In the genomic region with DNA sequence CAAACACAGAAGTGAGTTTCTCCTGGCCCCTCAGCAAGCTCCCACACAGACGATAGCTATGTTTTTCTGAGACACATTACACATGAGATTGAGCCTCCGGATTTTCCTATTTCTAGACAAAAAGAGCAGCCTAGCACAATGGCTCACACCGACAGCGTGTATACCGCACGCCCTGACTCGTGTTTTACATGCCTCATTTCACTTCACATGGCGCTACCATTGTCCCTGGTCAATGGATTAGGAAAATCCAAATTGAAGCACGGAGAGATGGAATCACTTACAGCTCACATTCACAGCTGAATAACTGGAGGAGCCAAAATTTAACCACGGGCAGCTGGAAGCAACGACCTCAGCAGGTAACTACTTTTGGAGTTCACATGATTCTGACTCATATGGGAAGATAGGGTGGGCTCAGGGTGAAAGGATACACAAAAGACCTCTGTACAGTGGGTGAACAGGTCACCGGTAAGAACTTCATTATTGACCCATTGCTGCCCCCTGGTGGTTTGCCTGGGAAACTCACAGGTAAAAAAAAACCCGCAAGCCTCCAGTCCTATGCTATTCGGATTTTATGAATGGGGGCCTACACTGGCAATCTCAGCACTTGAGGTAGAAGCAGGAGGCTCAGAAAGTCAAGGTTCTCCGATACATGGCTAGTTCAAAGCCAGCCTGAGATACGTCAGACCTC, we compare ENCODE assay signal across 8 mouse cellular contexts. TPM values are rescaled to one million over a fixed set of nuclear protein-coding genes. Genes with fewer than 3 reads are reported as not detected.
DNase-seq lines count a peak whose midpoint lies in the region; ATAC-seq and TF ChIP-seq lines count a peak whose summit lies in the region.

No protein-coding gene starts in this region.

- ATAC-seq in embryonic facial prominence, embryonic 14.5 days (ENCODE audit: low read depth), result peak; percentile 74; the same call in 1 of the 2 replicates
- no peak for ATAC-seq in hindbrain, postnatal 0 days
- ATAC-seq in liver, embryonic 14.5 days (ENCODE audit: insufficient read depth), result no peak

- peaks cover 43% of the 10 kb centered on the region for H3K36me3 ChIP-seq in embryonic facial prominence, embryonic 14.5 days (ENCODE audit: control insufficient read depth, insufficient read depth, low read length)
- peaks cover 6% of the 10 kb centered on the region; the same call in 1 of the 2 replicates for H3K36me3 ChIP-seq in hindbrain, postnatal 0 days (ENCODE audit: insufficient read depth, low read length)
- H3K36me3 ChIP-seq in liver, embryonic 14.5 days (replicated peaks; ENCODE audit: control insufficient read depth, insufficient read depth, low read depth), result peaks cover 5% of the 10 kb centered on the region

- no peaks in the 10 kb centered on the region for H3K9me3 ChIP-seq in embryonic facial prominence, embryonic 14.5 days (ENCODE audit: control insufficient read depth, low read length)
- H3K9me3 ChIP-seq in hindbrain, postnatal 0 days (ENCODE audit: low read length), result no peaks in the 10 kb centered on the region
- no peaks in the 10 kb centered on the region for H3K9me3 ChIP-seq in liver, embryonic 14.5 days (ENCODE audit: control insufficient read depth, low read length)

- no peak overlapping the region for H3K4me2 ChIP-seq in embryonic facial prominence, embryonic 14.5 days (ENCODE audit: low read depth, low read length)
- no peak overlapping the region for H3K4me2 ChIP-seq in hindbrain, postnatal 0 days (ENCODE audit: low read depth, low read length)
- no peak overlapping the region for H3K4me2 ChIP-seq in liver, embryonic 14.5 days (ENCODE audit: low read depth)

- no peak for TF ChIP-seq POLR2A in bone marrow macrophage, adult 2 months (IDR thresholded peaks at IDR 0.05; ENCODE audit: borderline replicate concordance, low read depth, low read length)

- no peak overlapping the region for H3K4me3 ChIP-seq in gastrocnemius, adult 2 months
- H3K4me3 ChIP-seq in bone marrow macrophage, adult 2 months (ENCODE audit: insufficient read depth, low read length), result no peak overlapping the region
- no peak overlapping the region for H3K4me3 ChIP-seq in embryonic facial prominence, embryonic 14.5 days (ENCODE audit: low read depth, low read length)
- no peak overlapping the region for H3K4me3 ChIP-seq in hindbrain, postnatal 0 days (ENCODE audit: low read length)
- H3K4me3 ChIP-seq in liver, embryonic 14.5 days (ENCODE audit: insufficient read depth in 1 of 2, low read depth in 2 of 2, low read length in 2 of 2), result no peak overlapping the region

- no peak overlapping the region for H3K9ac ChIP-seq in embryonic facial prominence, embryonic 14.5 days (ENCODE audit: low read depth, low read length)
- no peak overlapping the region for H3K9ac ChIP-seq in hindbrain, postnatal 0 days (replicated peaks; ENCODE audit: low read length)
- no peak overlapping the region for H3K9ac ChIP-seq in liver, embryonic 14.5 days (replicated peaks)

- H3K27me3 ChIP-seq in embryonic facial prominence, embryonic 14.5 days (replicated peaks; ENCODE audit: control insufficient read depth, insufficient read depth, low read length), result no peaks in the 10 kb centered on the region
- no peaks in the 10 kb centered on the region for H3K27me3 ChIP-seq in hindbrain, postnatal 0 days (ENCODE audit: insufficient read depth, low read length)
- H3K27me3 ChIP-seq in liver, embryonic 14.5 days (ENCODE audit: control insufficient read depth, insufficient read depth, low read length), result no peaks in the 10 kb centered on the region

- peaks cover 38% of the 10 kb centered on the region for H3K4me1 ChIP-seq in bone marrow macrophage, adult 2 months (ENCODE audit: control insufficient read depth, insufficient read depth, low read length)
- H3K4me1 ChIP-seq in embryonic facial prominence, embryonic 14.5 days (ENCODE audit: control insufficient read depth, insufficient read depth, low read length), result no peaks in the 10 kb centered on the region
- peaks cover 21% of the 10 kb centered on the region; the same call in 1 of the 2 replicates for H3K4me1 ChIP-seq in hindbrain, postnatal 0 days (ENCODE audit: insufficient read depth, low read length)
- H3K4me1 ChIP-seq in liver, embryonic 14.5 days (replicated peaks; ENCODE audit: control insufficient read depth in 2 of 2, insufficient read depth in 2 of 2, low read length in 1 of 2), result no peaks in the 10 kb centered on the region

- no peak overlapping the region for H3K27ac ChIP-seq in gastrocnemius, adult 2 months
- H3K27ac ChIP-seq in bone marrow macrophage, adult 2 months (ENCODE audit: insufficient read depth, low read depth, low read length), result no peak overlapping the region
- H3K27ac ChIP-seq in embryonic facial prominence, embryonic 14.5 days (replicated peaks; ENCODE audit: low read depth, low read length), result no peak overlapping the region
- H3K27ac ChIP-seq in hindbrain, postnatal 0 days, result no peak overlapping the region
- no peak overlapping the region for H3K27ac ChIP-seq in liver, embryonic 14.5 days

- DNase-seq in gastrocnemius, adult 2 months, result peak; percentile 66
- DNase-seq in gastrocnemius, postnatal 25 days, result no peak
- DNase-seq in B cell, adult 2 months, result peak; percentile 86
- peak; percentile 47 for DNase-seq in embryonic facial prominence, embryonic 14.5 days (ENCODE audit: low spot score)
- peak; percentile 78 for DNase-seq in hindbrain, postnatal 0 days (ENCODE audit: low spot score)
- peak; percentile 24 to 30 (median 30) for DNase-seq in liver, embryonic 14.5 days (ENCODE audit: low read depth in 3 of 3, low spot score in 3 of 3)
- peak; percentile 41 for DNase-seq in right cerebral cortex, postnatal 25 days

- intact Hi-C loops in gastrocnemius, adult 2 months (cut with DNase I), result loop anchor here (1.0 kb wide), 1 partner anchor 101 kb away; no protein-coding TSS in a partner anchor

- peak; percentile 76 for TF ChIP-seq CTCF in gastrocnemius, adult 2 months (IDR thresholded peaks at IDR 0.05)
- peak; percentile 41; the same call in 1 of the 2 replicates for TF ChIP-seq CTCF in bone marrow macrophage, adult 2 months (IDR thresholded peaks at IDR 0.05; ENCODE audit: low read depth, low read length)
- peak; percentile 81 for TF ChIP-seq CTCF in hindbrain, postnatal 0 days (IDR thresholded peaks at IDR 0.05; ENCODE audit: low read depth)
- peak; percentile 80 for TF ChIP-seq CTCF in liver, embryonic 14.5 days (IDR thresholded peaks at IDR 0.05; ENCODE audit: low read depth)

- 61% methylated on average over 16 of the region's 16 CpGs for WGBS in embryonic facial prominence, embryonic 14.5 days
- WGBS in hindbrain, postnatal 0 days, result 28% methylated on average over 16 of the region's 16 CpGs
- 56% methylated on average over 16 of the region's 16 CpGs for WGBS in liver, embryonic 14.5 days (ENCODE audit: insufficient replicate concordance)

- TF ChIP-seq EP300 in liver, embryonic 14.5 days (IDR thresholded peaks at IDR 0.05; ENCODE audit: low read depth), result no peak

RNA-seq across cellular contexts. Expression of gene Npc2, which starts 17.8 kb away (rescaled TPM):
- 10 to 100 TPM; 13.2 to 18.0 TPM for total RNA-seq in gastrocnemius, adult 2 months (2021)
- 10 to 100 TPM; 13.8 to 20.0 TPM for total RNA-seq in gastrocnemius, postnatal 25 days (2021)
- polyA plus RNA-seq in bone marrow macrophage, adult 2 months (2012; ENCODE audit: insufficient read depth, insufficient read length, missing spikeins), result 677 and 718 TPM in 2 replicates
- 63.8 and 65.7 TPM in 2 replicates for polyA plus RNA-seq in embryonic facial prominence, embryonic 14.5 days (2014; fragmentation: Nextera tagmentation; extraction: Ambion mirVana)
- 39.2 and 39.5 TPM in 2 replicates for total RNA-seq in hindbrain, postnatal 0 days (2014; rRNA removed)
- 55.4 and 57.5 TPM in 2 replicates for polyA plus RNA-seq in hindbrain, postnatal 0 days (2015; fragmentation: Nextera tagmentation; extraction: Ambion mirVana)
- polyA plus RNA-seq in liver, embryonic 14.5 days (2012; rRNA removed), result 15.6 and 22.5 TPM in 2 replicates
- 18.0 and 19.4 TPM in 2 replicates for polyA plus RNA-seq in liver, embryonic 14.5 days (2014; fragmentation: Nextera tagmentation; extraction: Ambion mirVana)

RNA-seq across cellular contexts. Expression of gene Isca2, which starts 17.9 kb away (rescaled TPM):
- 10 to 100 TPM; 39.3 to 53.3 TPM for total RNA-seq in gastrocnemius, adult 2 months (2021)
- total RNA-seq in gastrocnemius, postnatal 25 days (2021), result 10 to 100 TPM; 39.9 to 52.4 TPM
- 44.8 and 47.1 TPM in 2 replicates for polyA plus RNA-seq in bone marrow macrophage, adult 2 months (2012; ENCODE audit: insufficient read depth, insufficient read length, missing spikeins)
- 123 and 130 TPM in 2 replicates for polyA plus RNA-seq in embryonic facial prominence, embryonic 14.5 days (2014; fragmentation: Nextera tagmentation; extraction: Ambion mirVana)
- total RNA-seq in hindbrain, postnatal 0 days (2014; rRNA removed), result 61.1 and 102 TPM in 2 replicates
- polyA plus RNA-seq in hindbrain, postnatal 0 days (2015; fragmentation: Nextera tagmentation; extraction: Ambion mirVana), result 133 and 138 TPM in 2 replicates
- polyA plus RNA-seq in liver, embryonic 14.5 days (2012; rRNA removed), result 54.1 and 60.3 TPM in 2 replicates
- polyA plus RNA-seq in liver, embryonic 14.5 days (2014; fragmentation: Nextera tagmentation; extraction: Ambion mirVana), result 93.0 and 105 TPM in 2 replicates

RNA-seq across cellular contexts. Expression of gene Syndig1l, which starts 56.5 kb away (rescaled TPM):
- total RNA-seq in gastrocnemius, adult 2 months (2021), result not detected
- total RNA-seq in gastrocnemius, postnatal 25 days (2021), result not detected
- polyA plus RNA-seq in bone marrow macrophage, adult 2 months (2012; ENCODE audit: insufficient read depth, insufficient read length, missing spikeins), result not detected in 2 replicates
- polyA plus RNA-seq in embryonic facial prominence, embryonic 14.5 days (2014; fragmentation: Nextera tagmentation; extraction: Ambion mirVana), result 0.07 and 0.18 TPM in 2 replicates
- 19.6 and 23.4 TPM in 2 replicates for total RNA-seq in hindbrain, postnatal 0 days (2014; rRNA removed)
- 9.9 and 12.2 TPM in 2 replicates for polyA plus RNA-seq in hindbrain, postnatal 0 days (2015; fragmentation: Nextera tagmentation; extraction: Ambion mirVana)
- 0.04 and 0.06 TPM in 2 replicates for polyA plus RNA-seq in liver, embryonic 14.5 days (2012; rRNA removed)
- polyA plus RNA-seq in liver, embryonic 14.5 days (2014; fragmentation: Nextera tagmentation; extraction: Ambion mirVana), result 0.08 and 0.14 TPM in 2 replicates

Comparison
In these comparisons a context has a peak if more than half of its experiments do, and no peak if none do; other contexts are left out.
1. RNA of gene Npc2, which starts 17.8 kb away (polyA plus RNA-seq): 677 to 718 TPM in bone marrow macrophage, adult 2 months; 63.8 to 65.7 TPM in embryonic facial prominence, embryonic 14.5 days, 55.4 to 57.5 TPM in hindbrain, postnatal 0 days and 15.6 to 22.5 TPM in liver, embryonic 14.5 days; every median in the first group is over 10 times any median in the second.
2. Peak in every context shown above with its lines, with median percentiles within 50 percentile points of each other: CTCF ChIP-seq.